Mouse (Mus musculus) kidney, postnatal 10 days (tissue): Measurements from ENCODE around the gene Olfr73.
"Not testable (repeated sequence)": the region's sequence is repeated elsewhere in the genome, so short reads cannot be mapped to it uniquely, and the experiment has no call there.

ENCODE experiments used
- DNase-seq: peaks from one replicate; pipeline ENCODE4 v3.0.0; 2021; ENCODE audit warnings: mixed read lengths

The Olfr73 gene

DNA sequence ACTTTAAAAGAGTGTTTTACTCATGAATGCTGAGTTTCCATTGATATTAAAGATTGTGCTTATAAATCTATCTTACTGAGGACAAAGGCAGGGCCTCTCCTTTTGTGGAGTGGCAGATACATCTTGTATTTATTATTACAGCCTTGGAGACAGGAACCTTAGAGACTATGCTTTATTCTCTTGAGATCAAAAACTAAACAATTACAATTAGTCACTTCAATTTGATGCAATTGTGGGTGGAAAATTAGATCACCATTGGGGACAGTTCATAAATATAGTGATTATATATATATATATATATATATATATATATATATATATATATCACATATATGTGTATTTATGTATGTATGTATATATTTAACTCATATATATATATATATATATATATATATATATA is at the start of gene Olfr73:
TSS of gene Olfr73 (minus strand) at position 101 of the 400 bp plus-strand sequence.
- no peak for DNase-seq

DNA sequence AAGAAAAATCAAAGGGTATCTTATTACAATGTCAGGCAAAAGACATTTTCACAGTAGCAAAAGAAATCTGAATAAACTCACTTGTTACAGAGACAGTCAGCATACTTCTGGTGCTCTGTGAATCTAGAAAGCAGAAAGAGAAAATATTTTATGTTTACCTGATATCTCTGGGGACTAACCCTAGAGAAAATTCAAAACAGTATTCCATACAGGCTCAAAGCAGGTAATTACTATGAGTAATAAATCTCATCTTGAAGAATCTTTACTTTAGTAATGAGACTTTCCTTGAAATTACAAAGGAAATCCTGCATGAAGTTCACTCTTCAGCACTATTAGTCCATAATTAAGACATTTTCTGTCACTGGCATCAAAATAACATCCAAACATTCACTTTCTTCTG is 34.2 kb upstream of the Olfr73 start, which contains the start of gene Olfr1163:
TSS of gene Olfr1163 (minus strand) at position 101 of the 400 bp plus-strand sequence.
- DNase-seq, result no peak

DNA sequence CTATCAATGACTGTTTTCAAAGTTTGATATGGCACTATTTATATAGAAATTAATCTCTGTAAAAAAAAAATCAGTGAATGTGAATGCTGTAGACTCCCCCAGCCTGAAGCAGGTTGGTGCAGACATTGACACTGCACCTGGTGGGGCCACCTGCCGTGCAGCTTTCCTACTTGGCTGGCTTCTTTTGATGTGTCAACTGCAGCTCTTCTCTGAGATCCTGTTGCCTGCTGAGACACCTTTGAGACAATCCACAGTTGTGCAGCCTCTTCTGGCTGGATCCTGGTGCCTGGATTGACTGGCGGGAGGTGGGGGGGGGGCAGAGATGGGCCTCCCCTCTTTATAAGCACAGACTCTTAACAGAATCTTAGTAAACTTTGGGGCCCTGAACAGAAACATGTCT is 26.1 kb upstream of the Olfr73 start:
- no peak for DNase-seq

GRCm38 (mm10) chr2:88051029-88051428 is 13.5 kb upstream of the Olfr73 start, which contains the start of gene Olfr1162:
Gene Olfr1162, minus strand, starts transcription at chr2:88051129.
- no peak for DNase-seq

DNA sequence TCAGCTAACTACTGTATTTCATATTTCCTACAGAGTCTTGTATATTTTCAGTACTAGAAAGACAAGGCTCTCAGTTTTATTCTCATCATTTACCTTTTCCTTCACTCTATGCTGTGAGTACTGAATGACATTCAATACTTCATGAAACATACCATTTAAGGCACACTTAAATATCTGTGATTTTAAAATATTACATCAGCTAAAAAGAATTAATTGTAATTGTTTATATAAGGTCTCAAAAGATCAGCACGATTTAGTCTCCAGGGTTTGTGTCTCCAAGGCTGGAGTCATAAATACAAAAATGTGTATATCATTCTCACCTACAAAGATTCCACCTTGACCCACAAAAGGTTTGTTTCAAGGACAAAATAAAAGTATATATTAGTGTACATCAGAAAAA is 15.0 kb downstream of the Olfr73 start, which contains the start of gene Olfr1161:
TSS of gene Olfr1161 (plus strand) at position 301 of the 400 bp plus-strand sequence.
- DNase-seq, result not testable (repeated sequence)

DNA sequence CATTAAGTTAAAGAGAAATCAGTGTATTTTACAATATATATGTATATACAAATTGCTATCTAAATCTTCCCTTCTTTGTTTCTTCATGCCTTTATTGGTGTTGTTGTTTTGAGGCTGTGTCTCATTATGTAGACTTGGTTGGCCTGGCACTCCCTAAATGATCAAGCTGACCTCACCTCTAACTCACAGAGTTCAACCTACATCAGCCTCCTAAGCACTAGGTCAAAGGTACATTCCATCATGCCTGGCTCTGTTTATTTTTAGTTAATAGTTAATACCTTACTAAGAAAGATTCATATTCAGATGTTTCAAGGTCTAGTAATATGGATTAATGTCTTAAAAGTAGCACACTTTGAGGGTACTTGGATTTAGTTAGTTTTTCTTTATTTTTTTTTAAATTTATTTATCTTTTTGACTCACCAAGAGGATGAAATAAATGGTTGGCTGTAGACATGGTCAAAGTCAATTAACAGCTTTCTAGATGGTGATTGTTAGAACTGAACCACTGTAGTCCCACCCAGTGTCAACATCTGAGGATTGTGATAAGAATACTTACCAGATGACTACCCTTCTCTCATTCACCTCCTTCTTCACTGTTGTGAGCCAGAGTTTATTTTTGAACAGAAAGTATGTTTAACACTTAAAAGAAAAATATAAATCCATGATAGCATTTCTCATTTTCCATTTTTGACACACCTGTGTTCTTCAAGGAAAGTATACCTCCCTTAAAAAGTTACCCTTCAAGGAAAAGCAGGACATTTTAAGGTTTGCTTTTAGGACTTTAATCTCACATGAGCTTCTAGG is 29.8 kb downstream of the Olfr73 start, which contains the start of gene Olfr1160:
TSS of gene Olfr1160 (minus strand) at position 754 of the 804 bp plus-strand sequence.
- no peak for DNase-seq

DNA sequence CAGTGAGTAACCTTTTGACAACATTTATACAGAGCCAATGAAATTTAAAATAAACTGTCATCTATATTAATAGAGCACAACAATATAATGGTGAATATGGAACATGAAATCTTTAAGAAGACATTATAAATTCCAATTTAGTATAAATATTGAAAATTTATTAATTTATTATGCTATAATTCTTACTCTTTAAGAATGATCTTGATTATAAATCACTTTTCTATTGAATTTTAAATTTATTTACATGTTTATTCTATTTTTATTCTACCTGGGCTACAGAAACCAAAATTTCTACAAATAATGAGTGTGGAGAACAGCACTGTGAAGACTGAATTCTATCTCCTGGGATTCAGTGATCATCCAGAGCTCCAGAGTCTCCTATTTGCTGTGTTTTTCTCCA is 47.7 kb downstream of the Olfr73 start, which contains the start of gene Olfr1158:
TSS of gene Olfr1158 (plus strand) at position 301 of the 400 bp plus-strand sequence.
- no peak for DNase-seq
